Comparison of ENCODE assay signal across 18 mouse cellular contexts in the genomic region with DNA sequence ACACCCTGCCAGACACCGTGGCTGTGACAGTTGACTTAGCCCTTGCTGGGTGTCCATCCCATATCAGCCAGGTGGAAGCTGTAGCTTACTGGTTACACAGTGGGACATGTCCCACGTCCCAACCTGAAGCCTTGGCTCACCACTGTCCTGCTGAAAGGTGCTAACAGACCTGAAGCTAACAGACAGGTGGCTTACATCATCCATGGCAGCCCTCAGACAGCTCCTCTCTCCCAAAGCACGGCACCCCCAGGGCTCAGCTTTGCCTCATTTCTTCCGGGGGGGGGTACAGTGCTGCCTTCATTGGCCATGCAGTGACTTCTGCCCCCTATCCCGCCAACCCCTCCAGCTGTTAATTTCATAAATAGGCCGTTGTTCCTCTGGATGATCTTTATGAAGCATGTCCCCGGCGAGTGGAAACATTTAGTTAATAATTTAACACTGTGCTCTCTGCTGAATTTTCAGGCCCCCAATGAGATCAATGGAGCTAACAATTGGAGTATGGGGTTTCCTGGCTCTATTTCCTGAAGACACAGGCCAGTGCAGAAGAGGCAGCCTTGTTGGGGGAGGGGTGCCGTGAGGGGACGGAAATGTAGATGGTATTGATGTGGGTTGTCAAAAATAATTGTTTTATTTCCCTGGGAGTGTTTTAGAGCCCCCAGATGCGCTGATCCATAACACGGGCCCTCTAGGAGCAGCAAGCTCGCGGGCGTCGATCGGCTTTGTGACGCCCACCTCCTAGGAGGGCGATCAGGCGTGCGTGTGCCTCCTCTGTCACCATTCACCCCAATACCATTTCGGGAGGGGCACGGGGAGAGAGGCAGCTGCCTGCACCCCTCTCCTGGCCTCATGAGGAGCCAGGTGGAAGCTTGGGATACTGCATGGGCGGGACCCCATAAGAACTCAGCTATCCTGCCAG.
A peak's percentile ranks its signal among the peaks of the same experiment; 100 is the strongest.
DNase-seq lines count a peak whose midpoint lies in the region; ATAC-seq and TF ChIP-seq lines count a peak whose summit lies in the region.
"Had no signal": no experiment of that assay in that cellular context is flagged by ENCODE, and none has a peak within 500 bp of the region (broad histone marks: within the 10 kb centered on the region; RNA-seq: fewer than 3 reads in every experiment).

No protein-coding gene starts in this region.

- H3K36me3 ChIP-seq in heart, embryonic 10.5 days: no peaks in the 10 kb centered on the region
- 0 out of 2 replicates have a peak, but pooled peaks cover 4% of the 10 kb centered on the region for H3K36me3 ChIP-seq in embryonic facial prominence, embryonic 10.5 days (replicated peaks)
- H3K36me3 ChIP-seq in liver, embryonic 14.5 days (replicated peaks; ENCODE audit: control insufficient read depth, insufficient read depth, low read depth): no peaks in the 10 kb centered on the region
- H3K36me3 ChIP-seq: lung, embryonic 15.5 days had no signal

- 83% methylated on average over 24 of the region's 24 CpGs for WGBS in heart, embryonic 10.5 days
- WGBS in embryonic facial prominence, embryonic 10.5 days: 89% methylated on average over 24 of the region's 24 CpGs
- WGBS in liver, embryonic 14.5 days (ENCODE audit: insufficient replicate concordance): 70% methylated on average over 24 of the region's 24 CpGs

- H3K9me3 ChIP-seq in heart, embryonic 10.5 days: no peaks in the 10 kb centered on the region
- no peaks in the 10 kb centered on the region for H3K9me3 ChIP-seq in embryonic facial prominence, embryonic 10.5 days
- no peaks in the 10 kb centered on the region for H3K9me3 ChIP-seq in liver, embryonic 14.5 days (ENCODE audit: control insufficient read depth, low read length)
- H3K9me3 ChIP-seq: lung, embryonic 15.5 days had no signal

- H3K4me1 ChIP-seq in heart, embryonic 10.5 days: peaks cover 39% of the 10 kb centered on the region
- peaks cover 45% of the 10 kb centered on the region for H3K4me1 ChIP-seq in embryonic facial prominence, embryonic 10.5 days
- H3K4me1 ChIP-seq in liver, embryonic 14.5 days (replicated peaks; ENCODE audit: control insufficient read depth in 2 of 2, insufficient read depth in 2 of 2, low read length in 1 of 2): peaks cover 0 to 12% of the 10 kb centered on the region in 2 experiments; a peak in 2 of 4 replicates

- no peak for DNase-seq in heart, embryonic 10.5 days (ENCODE audit: low spot score)
- no peak for DNase-seq in heart, adult 11 months
- peak; percentile 55 to 64 for DNase-seq in kidney, postnatal 4 days
- no peak for DNase-seq in kidney, postnatal 36 days
- DNase-seq in embryonic facial prominence, embryonic 10.5 days (ENCODE audit: low spot score): no peak
- DNase-seq in liver, embryonic 14.5 days (ENCODE audit: low read depth in 3 of 3, low spot score in 3 of 3): no peak
- DNase-seq in testis, postnatal 10 days (ENCODE audit: low spot score): no peak
- DNase-seq in adrenal gland, postnatal 14 days: no peak
- DNase-seq: adrenal gland, postnatal 10 days; cerebellum, adult 8-10 months; forebrain, postnatal 0 days; gastrocnemius, adult 2 months; heart, adult 2 months; heart, postnatal 14 days; thymus, postnatal 36 days had no signal

- H3K4me3 ChIP-seq in heart, embryonic 10.5 days: no peak overlapping the region
- no peak overlapping the region for H3K4me3 ChIP-seq in embryonic facial prominence, embryonic 10.5 days
- no peak overlapping the region for H3K4me3 ChIP-seq in liver, embryonic 14.5 days (ENCODE audit: insufficient read depth in 1 of 2, low read depth in 2 of 2, low read length in 2 of 2)
- H3K4me3 ChIP-seq: gastrocnemius, adult 2 months; heart, adult 2 months; lung, embryonic 15.5 days had no signal

- no peak overlapping the region for H3K4me2 ChIP-seq in liver, embryonic 14.5 days (ENCODE audit: low read depth)
- H3K4me2 ChIP-seq: lung, embryonic 15.5 days had no signal

- no peak for TF ChIP-seq EP300 in liver, embryonic 14.5 days (IDR thresholded peaks at IDR 0.05; ENCODE audit: low read depth)

- H3K9ac ChIP-seq in liver, embryonic 14.5 days (replicated peaks): no peak overlapping the region
- H3K9ac ChIP-seq: forebrain, postnatal 0 days; lung, embryonic 15.5 days had no signal

- peaks cover 48% of the 10 kb centered on the region for H3K27me3 ChIP-seq in heart, embryonic 10.5 days (ENCODE audit: insufficient read depth, poor library complexity, severe bottlenecking)
- H3K27me3 ChIP-seq in embryonic facial prominence, embryonic 10.5 days (replicated peaks; ENCODE audit: low read depth, poor library complexity, severe bottlenecking): peaks cover 6% of the 10 kb centered on the region; the same call in 1 of the 2 replicates
- H3K27me3 ChIP-seq in liver, embryonic 14.5 days (ENCODE audit: control insufficient read depth, insufficient read depth, low read length): no peaks in the 10 kb centered on the region
- H3K27me3 ChIP-seq: CH12.LX; lung, embryonic 15.5 days had no signal

- H3K27ac ChIP-seq in heart, embryonic 10.5 days: peak overlapping the region; percentile 2
- 0 out of 2 replicates have a peak overlapping the region, but pooled peaks have one; percentile 19 for H3K27ac ChIP-seq in embryonic facial prominence, embryonic 10.5 days (replicated peaks)
- no peak overlapping the region for H3K27ac ChIP-seq in liver, embryonic 14.5 days
- H3K27ac ChIP-seq: gastrocnemius, adult 2 months; heart, adult 2 months; lung, embryonic 15.5 days had no signal

- peak; percentile 13; the same call in 1 of the 2 replicates for ATAC-seq in liver, embryonic 14.5 days (ENCODE audit: insufficient read depth)
- ATAC-seq: forebrain, postnatal 0 days; inflammation-experienced regulatory T-cells, adult 6 months had no signal

- no peak for TF ChIP-seq CTCF in liver, embryonic 14.5 days (IDR thresholded peaks at IDR 0.05; ENCODE audit: low read depth)

Comparison
In these comparisons a context has a peak if more than half of its experiments do, and no peak if none do; other contexts are left out.
1. DNase-seq: peak in kidney, postnatal 4 days (2 of 2); none in heart, embryonic 10.5 days (single experiment), heart, adult 11 months (single experiment), kidney, postnatal 36 days (0 of 2), embryonic facial prominence, embryonic 10.5 days (single experiment), liver, embryonic 14.5 days (0 of 3), testis, postnatal 10 days (single experiment) and adrenal gland, postnatal 14 days (single experiment).